Mouse (Mus musculus): ENCODE results near the gene Hax1.

- no peak for TF ChIP-seq CTCF (IDR thresholded peaks at IDR 0.05; ENCODE audit: low read depth, low read length)
- no peak for TF ChIP-seq POLR2A (IDR thresholded peaks at IDR 0.05; ENCODE audit: extremely low read depth, insufficient read depth, low read length)
Observed at GRCm38 (mm10) chr3:89948655-89949054, 49.9 kb downstream of the Hax1 start.

All from liver, adult 2 months (tissue).